Mouse (Mus musculus) heart, embryonic 14.5 days (tissue): ENCODE measurements around the gene Ptgds. TPM values are rescaled to one million over a fixed set of nuclear protein-coding genes. Genes with fewer than 3 reads are reported as not detected.
A peak's percentile ranks its signal among the peaks of the same experiment; 100 is the strongest.

Experiments used
- ATAC-seq: fragments of 200-750 bp; cut with Nextera tagmentation; 2 replicates; pipeline ENCODE4 v1.8.0; 2017; ENCODE audit warnings: low read depth, moderate TSS enrichment; ENCODE audit not compliant: insufficient number of reproducible peaks, insufficient read depth, low FRiP score
- H3K27ac ChIP-seq, 2 experiments: fragments of 200-500 bp in 1 of 2; fragments of 300-500 bp in 1 of 2; sonication (generic) in 1 of 2; replicated peaks in 1 of 2; 2 replicates each; pipeline ENCODE4 v1.5.1; 2012 to 2014; ENCODE audit warnings: low read depth in 2 of 2, low read length in 2 of 2, control low read depth in 1 of 2, mild to moderate bottlenecking in 1 of 2, mixed read lengths in 1 of 2; ENCODE audit not compliant: control insufficient read depth in 1 of 2, insufficient read depth in 1 of 2
- H3K27me3 ChIP-seq: fragments of 300-500 bp; sonication (generic); 2 replicates; pipeline ENCODE4 v1.6.1; 2014; ENCODE audit warnings: mild to moderate bottlenecking, low read length, control low read depth; ENCODE audit not compliant: control insufficient read depth, insufficient read depth
- H3K36me3 ChIP-seq: fragments of 300-500 bp; sonication (generic); 2 replicates; pipeline ENCODE4 v1.6.1; 2014; ENCODE audit warnings: mild to moderate bottlenecking, control low read depth, low read length, mixed read lengths; ENCODE audit not compliant: control insufficient read depth, insufficient read depth
- H3K4me1 ChIP-seq, 2 experiments: fragments of 200-500 bp in 1 of 2; fragments of 300-500 bp in 1 of 2; sonication (generic) in 1 of 2; 2 replicates each; pipeline ENCODE4 v1.6.1; 2012 to 2014; ENCODE audit warnings: low read length in 2 of 2, control low read depth in 1 of 2, mixed read lengths in 1 of 2; ENCODE audit not compliant: control insufficient read depth in 2 of 2, insufficient read depth in 2 of 2
- H3K4me2 ChIP-seq: fragments of 300-500 bp; sonication (generic); 2 replicates; pipeline ENCODE4 v1.6.1; 2014; ENCODE audit warnings: mild to moderate bottlenecking, low read length
- H3K4me3 ChIP-seq, 2 experiments: fragments of 200-500 bp in 1 of 2; fragments of 300-500 bp in 1 of 2; sonication (generic) in 1 of 2; 2 replicates each; pipeline ENCODE4 v1.5.1; 2012 to 2014; ENCODE audit warnings: low read length in 2 of 2, mild to moderate bottlenecking in 2 of 2, control low read depth in 1 of 2, low read depth in 1 of 2, moderate library complexity in 1 of 2; ENCODE audit not compliant: control insufficient read depth in 1 of 2, insufficient read depth in 1 of 2
- H3K9ac ChIP-seq: fragments of 300-500 bp; sonication (generic); 2 replicates; pipeline ENCODE4 v1.6.1; 2014; ENCODE audit warnings: mild to moderate bottlenecking, low read length
- H3K9me3 ChIP-seq: fragments of 300-500 bp; sonication (generic); 2 replicates; pipeline ENCODE4 v1.6.1; 2016; ENCODE audit warnings: low read length, control low read depth; ENCODE audit not compliant: control insufficient read depth
- WGBS: fragments of 180-500 bp; shearing (Covaris S2); extraction: QIAGEN DNeasy Blood & Tissue Kit; methylation state at CpG from one replicate; pipeline ENCODE4 v1.1.7; 2014; 5-methylcytosine and 5-hydroxymethylcytosine counted together
- polyA plus RNA-seq: library from polyadenylated mRNA; unstranded; fragments of >200 nt; fragmentation: Nextera tagmentation; extraction: Ambion mirVana; gene quantifications from 2 replicates; pipeline ENCODE4 v1.2.1, GENCODE M21; 2014

The Ptgds gene
- polyA plus RNA-seq, 1 experiment from 2014 or later = 98.5 TPM

DNA sequence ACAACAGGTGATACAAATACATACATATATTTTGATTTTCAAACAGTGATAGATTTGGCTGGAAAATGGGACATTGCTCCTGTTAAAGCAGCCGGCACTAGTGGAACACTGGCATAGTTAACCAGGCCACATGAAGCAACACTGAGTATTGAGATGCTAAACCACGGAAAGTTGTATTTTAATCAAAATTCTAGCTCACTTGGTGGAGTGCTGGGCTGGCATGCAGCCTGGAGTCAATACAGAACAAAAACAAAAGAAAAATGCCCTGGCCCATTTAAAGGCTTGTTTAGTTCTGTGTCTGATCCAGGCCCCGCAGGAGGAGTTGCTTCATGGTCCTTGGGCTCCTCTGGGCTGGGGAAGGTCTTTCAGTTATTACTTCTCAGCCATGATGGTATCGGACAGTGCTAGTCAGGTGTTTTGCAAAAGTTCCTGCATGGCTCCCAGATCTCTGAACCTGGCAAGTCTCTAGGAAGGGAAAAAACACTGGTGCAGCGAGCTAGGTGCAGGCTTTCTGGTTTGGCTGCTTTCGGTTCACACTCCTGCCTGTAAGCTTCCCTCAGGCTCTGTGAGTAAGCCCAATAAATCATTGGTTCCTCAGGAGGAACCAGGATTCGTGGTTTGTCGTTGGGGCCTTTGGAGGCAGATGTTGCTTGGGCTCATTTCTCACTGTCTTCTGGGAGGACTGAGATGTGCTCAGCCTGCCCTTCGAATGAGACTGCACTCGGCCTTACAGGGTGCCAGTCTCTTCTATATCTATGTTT, 9.9 kb upstream of the Ptgds start:
- Histone ChIP-seq H3K27ac (no peak overlapping the region), H3K4me2 (no peak overlapping the region), H3K36me3 (no peaks in the 10 kb centered on the region), H3K9me3 (no peaks in the 10 kb centered on the region), H3K4me3 (no peak overlapping the region), H3K9ac (no peak overlapping the region), H3K27me3 (no peaks in the 10 kb centered on the region), H3K4me1 (no peaks in the 10 kb centered on the region)
- WGBS = 67% methylated on average over 10 of the region's 10 CpGs
- no peak for ATAC-seq

- Histone ChIP-seq H3K4me1 (no peaks in the 10 kb centered on the region; a peak in 1 of 4 replicates), H3K27me3 (no peaks in the 10 kb centered on the region), H3K9me3 (no peaks in the 10 kb centered on the region), H3K4me3 (no peak overlapping the region), H3K4me2 (no peak overlapping the region), H3K27ac (no peak overlapping the region), H3K36me3 (no peaks in the 10 kb centered on the region), H3K9ac (no peak overlapping the region)
- 84% methylated on average over 3 of the region's 3 CpGs for WGBS
- no peak for ATAC-seq
Observed at GRCm38 (mm10) chr2:25477967-25478675, 8.3 kb upstream of the Ptgds start.

DNA sequence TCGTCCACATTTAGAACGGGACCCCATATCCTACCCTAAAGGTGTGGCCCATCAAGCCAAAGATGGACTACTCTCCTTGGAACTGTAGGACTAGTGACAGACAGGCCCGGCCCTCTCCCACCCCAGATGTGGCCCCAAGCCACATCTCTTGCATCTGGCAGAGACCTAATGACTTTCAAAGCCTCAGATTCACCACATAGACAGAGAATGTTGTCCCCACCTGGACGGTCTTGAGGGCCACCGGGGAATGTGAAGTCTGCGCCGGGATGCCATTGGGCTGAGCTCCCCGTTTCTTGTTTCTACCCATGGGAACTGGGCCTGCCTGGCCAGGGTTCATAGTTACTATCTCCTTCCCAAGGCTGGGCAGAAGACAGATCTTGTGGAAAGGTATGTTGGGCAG, 7.7 kb upstream of the Ptgds start:
- ATAC-seq = no peak
- H3K27ac ChIP-seq = no peak overlapping the region
- H3K27me3 ChIP-seq = no peaks in the 10 kb centered on the region
- H3K4me2 ChIP-seq = no peak overlapping the region
- no peaks in the 10 kb centered on the region for H3K9me3 ChIP-seq
- 85% methylated on average over 8 of the region's 8 CpGs for WGBS
- H3K4me1 ChIP-seq = no peaks in the 10 kb centered on the region; a peak in 1 of 4 replicates
- H3K36me3 ChIP-seq = no peaks in the 10 kb centered on the region
- no peak overlapping the region for H3K4me3 ChIP-seq
- H3K9ac ChIP-seq = no peak overlapping the region

DNA sequence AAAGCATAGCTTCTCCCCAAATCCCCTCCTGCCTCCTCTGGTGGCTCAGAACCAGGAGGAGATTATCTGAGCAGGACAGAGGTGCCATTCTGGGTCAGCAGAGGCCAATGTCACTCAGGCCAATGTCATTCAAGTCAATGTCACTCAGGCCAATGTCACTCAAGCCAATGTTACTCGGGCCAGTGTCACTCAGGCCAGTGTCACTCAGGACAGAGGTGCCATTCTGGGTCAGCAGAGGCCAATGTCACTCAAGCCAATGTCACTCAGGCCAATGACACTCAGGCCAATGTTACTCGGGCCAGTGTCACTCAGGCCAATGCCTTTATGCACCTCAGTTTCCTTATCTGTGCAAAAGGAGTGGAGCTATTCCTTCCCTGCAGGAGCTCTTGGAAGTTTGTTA, 2.7 kb upstream of the Ptgds start:
- Histone ChIP-seq H3K4me3 (no peak overlapping the region), H3K4me1 (peaks cover 26 to 29% of the 10 kb centered on the region in 2 experiments), H3K9ac (no peak overlapping the region), H3K4me2 (no peak overlapping the region), H3K36me3 (no peaks in the 10 kb centered on the region), H3K27me3 (no peaks in the 10 kb centered on the region), H3K27ac (no peak overlapping the region), H3K9me3 (no peaks in the 10 kb centered on the region)
- WGBS = 64% methylated on average over 2 of the region's 2 CpGs
- ATAC-seq = no peak

GRCm38 (mm10) chr2:25468962-25469915, 607 bp downstream of the Ptgds start:
- H3K4me3 ChIP-seq = no peak overlapping the region
- ATAC-seq = peak; percentile 86
- no peaks in the 10 kb centered on the region for H3K9me3 ChIP-seq
- H3K4me2 ChIP-seq = peak overlapping the region; percentile 46
- peak overlapping the region; percentile 84 to 91 for H3K27ac ChIP-seq
- H3K4me1 ChIP-seq = peaks cover 32 to 39% of the 10 kb centered on the region in 2 experiments
- no peaks in the 10 kb centered on the region for H3K36me3 ChIP-seq
- H3K27me3 ChIP-seq = no peaks in the 10 kb centered on the region
- 60% methylated on average over 10 of the region's 10 CpGs for WGBS
- H3K9ac ChIP-seq = peak overlapping the region; percentile 34

DNA sequence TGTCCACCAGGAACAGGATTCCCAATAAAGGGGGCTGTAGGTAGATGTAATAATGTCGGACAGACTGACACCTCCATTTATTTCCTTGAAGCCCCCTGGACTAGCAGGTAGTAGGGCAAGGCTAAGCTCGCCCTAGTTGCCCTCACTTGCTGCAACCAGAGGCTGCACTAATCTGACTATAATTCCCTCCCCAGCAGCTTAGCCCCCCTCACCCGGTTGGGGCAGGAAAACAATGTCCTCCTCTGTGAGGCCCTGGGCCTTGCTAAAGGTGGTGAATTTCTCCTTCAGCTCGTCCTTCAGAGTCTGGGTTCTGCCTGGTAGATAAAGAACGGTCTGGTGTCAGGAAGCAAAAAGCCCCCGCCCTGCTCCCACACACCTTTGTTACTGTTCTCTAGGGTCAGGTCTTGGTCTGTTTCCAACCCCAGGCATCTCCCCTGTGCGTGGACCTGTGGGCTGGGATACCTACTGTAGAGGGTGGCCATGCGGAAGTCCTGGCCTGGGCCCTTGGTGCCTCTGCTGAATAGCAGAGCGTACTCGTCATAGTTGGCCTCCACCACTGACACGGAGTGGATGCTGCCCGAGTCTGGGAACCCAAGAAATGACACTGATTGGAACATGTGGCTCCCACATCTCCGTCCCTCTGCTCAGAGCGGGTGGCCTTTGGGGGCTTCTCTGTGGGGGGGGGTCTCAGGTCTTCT, 2.1 kb downstream of the Ptgds start:
- Histone ChIP-seq H3K4me3 (no peak overlapping the region), H3K27ac (peak overlapping the region; percentile 6 to 53; a peak in 1 of 4 replicates), H3K36me3 (no peaks in the 10 kb centered on the region), H3K4me1 (peaks cover 32 to 39% of the 10 kb centered on the region in 2 experiments), H3K4me2 (no peak overlapping the region), H3K27me3 (no peaks in the 10 kb centered on the region), H3K9me3 (no peaks in the 10 kb centered on the region), H3K9ac (peak overlapping the region; percentile 7; the same call in 1 of the 2 replicates)
- WGBS = 64% methylated on average over 14 of the region's 14 CpGs
- ATAC-seq = no peak
